ENCODE assay signal across 14 mouse cellular contexts in genomic region chr13:59571107-59571506, GRCm38 (mm10).
"Had no signal": no experiment of that assay in that cellular context is flagged by ENCODE, and none has a peak within 500 bp of the region (broad histone marks: within the 10 kb centered on the region; RNA-seq: fewer than 3 reads in every experiment).

No protein-coding gene starts in this region.

- DNase-seq: cerebellum, adult 8-10 months; cerebellum, adult 9-10 months; cerebellum, adult 9-11 months; cerebellum, postnatal 14 days; cerebellum, postnatal 25 days; cerebellum, postnatal 36 days; embryo, embryonic 11 days; forebrain, postnatal 0 days; gastrocnemius, adult 2 months; gastrocnemius, postnatal 10 days; gastrocnemius, postnatal 14 days; gastrocnemius, postnatal 25 days; gastrocnemius, postnatal 36 days; heart, adult 2 months had no signal
